Mouse (Mus musculus) hindbrain, postnatal 0 days (tissue): ENCODE results near the gene Lrig1. TPM values are rescaled to one million over a fixed set of nuclear protein-coding genes. Genes with fewer than 3 reads are reported as not detected.

Experiments
- ATAC-seq: fragments of 200-750 bp; cut with Nextera tagmentation; 2 replicates; pipeline ENCODE4 v1.8.0; 2017; ENCODE audit warnings: mild to moderate bottlenecking, moderate TSS enrichment, moderate library complexity
- DNase-seq: peaks from one replicate; pipeline ENCODE4 v3.0.0-alpha.2; 2015; ENCODE audit warnings: low spot score
- H3K27ac ChIP-seq: fragments of 300-500 bp; sonication (generic); 2 replicates; pipeline ENCODE4 v1.5.1; 2014; ENCODE audit warnings: mild to moderate bottlenecking
- H3K27me3 ChIP-seq: fragments of 300-500 bp; sonication (generic); 2 replicates; pipeline ENCODE4 v1.6.1; 2014; ENCODE audit warnings: low read length, mixed read lengths; ENCODE audit not compliant: insufficient read depth
- H3K36me3 ChIP-seq: fragments of 300-500 bp; sonication (generic); 2 replicates; pipeline ENCODE4 v1.6.1; 2014; ENCODE audit warnings: low read length, mixed read lengths; ENCODE audit not compliant: insufficient read depth
- H3K4me1 ChIP-seq: fragments of 300-500 bp; sonication (generic); 2 replicates; pipeline ENCODE4 v1.6.1; 2014; ENCODE audit warnings: antibody characterized with exemption, low read length, mixed read lengths; ENCODE audit not compliant: insufficient read depth
- H3K4me2 ChIP-seq: fragments of 300-500 bp; sonication (generic); 2 replicates; pipeline ENCODE4 v1.6.1; 2014; ENCODE audit warnings: low read depth, mild to moderate bottlenecking, low read length, moderate library complexity, mixed read lengths
- H3K4me3 ChIP-seq: fragments of 300-500 bp; sonication (generic); 2 replicates; pipeline ENCODE4 v1.5.1; 2014; ENCODE audit warnings: low read length
- H3K9ac ChIP-seq: fragments of 300-500 bp; sonication (generic); replicated peaks from 2 replicates; pipeline ENCODE4 v1.6.1; 2014; ENCODE audit warnings: mild to moderate bottlenecking, low read length, moderate library complexity, mixed read lengths
- H3K9me3 ChIP-seq: fragments of 300-500 bp; sonication (generic); 2 replicates; pipeline ENCODE4 v1.6.1; 2016; ENCODE audit warnings: low read length, mixed read lengths
- CTCF ChIP-seq: IDR thresholded peaks from 2 replicates; pipeline ENCODE4 v1.5.1; 2016; ENCODE audit warnings: antibody characterized with exemption, control low read depth, low read depth
- WGBS: fragments of 180-500 bp; shearing (Covaris S2); extraction: QIAGEN DNeasy Blood & Tissue Kit; methylation state at CpG from one replicate; pipeline ENCODE4 v1.1.7; 2014; 5-methylcytosine and 5-hydroxymethylcytosine counted together
- polyA plus RNA-seq: library from polyadenylated mRNA; unstranded; fragments of >200 nt; fragmentation: Nextera tagmentation; extraction: Ambion mirVana; gene quantifications from 2 replicates; pipeline ENCODE4 v1.2.1, GENCODE M21; 2015
- total RNA-seq: library from RNA; depleted of rRNA; stranded (reverse); fragments of >200 nt; gene quantifications from 2 replicates; pipeline ENCODE4 v1.2.3, GENCODE M21; 2014

Lrig1 gene
- total and polyA plus RNA-seq, 2 experiments from 2014 or later, result 23.0 to 146 TPM

GRCm38 (mm10) chr6:94620287-94620686 lies 79.7 kb downstream of the Lrig1 start:
- Histone ChIP-seq H3K4me3 (no peak overlapping the region), H3K4me2 (no peak overlapping the region), H3K9me3 (no peaks in the 10 kb centered on the region), H3K36me3 (peaks cover 40% of the 10 kb centered on the region), H3K9ac (no peak overlapping the region), H3K27ac (peak overlapping the region; percentile 11; the same call in 1 of the 2 replicates), H3K27me3 (no peaks in the 10 kb centered on the region), H3K4me1 (no peaks in the 10 kb centered on the region)
- no peak for ATAC-seq
- no peak for TF ChIP-seq CTCF
- WGBS, result 72% methylated on average over 6 of the region's 6 CpGs
- no peak for DNase-seq

DNA sequence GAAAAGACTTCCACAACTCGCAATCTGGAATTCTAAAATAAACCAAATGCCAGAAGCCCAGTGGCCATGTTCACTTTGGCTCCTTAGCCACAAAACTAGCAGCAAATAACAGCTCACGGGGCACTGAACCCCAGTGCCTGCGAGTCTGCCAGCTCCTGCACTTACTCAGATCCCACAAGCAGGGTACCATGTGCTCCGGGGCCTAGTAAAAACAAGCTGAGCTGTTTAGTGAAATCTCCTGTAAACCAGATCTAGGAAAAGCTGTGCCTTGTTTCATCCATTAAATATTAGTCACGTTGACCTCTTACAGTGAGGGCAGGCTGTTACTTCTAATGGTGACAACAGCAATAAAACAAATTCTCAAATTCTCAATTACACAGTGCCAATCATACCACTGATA lies 81.3 kb downstream of the Lrig1 start:
- TF ChIP-seq CTCF, result no peak
- Histone ChIP-seq H3K36me3 (peaks cover 42% of the 10 kb centered on the region), H3K9ac (0 out of 2 replicates have a peak overlapping the region, but pooled peaks have one; percentile 9), H3K4me3 (no peak overlapping the region), H3K4me1 (no peaks in the 10 kb centered on the region), H3K27me3 (no peaks in the 10 kb centered on the region), H3K9me3 (no peaks in the 10 kb centered on the region), H3K4me2 (no peak overlapping the region), H3K27ac (peak overlapping the region; percentile 45; the same call in 1 of the 2 replicates)
- ATAC-seq (no peak), DNase-seq (no peak)
- 73% methylated on average over 5 of the region's 5 CpGs for WGBS

DNA sequence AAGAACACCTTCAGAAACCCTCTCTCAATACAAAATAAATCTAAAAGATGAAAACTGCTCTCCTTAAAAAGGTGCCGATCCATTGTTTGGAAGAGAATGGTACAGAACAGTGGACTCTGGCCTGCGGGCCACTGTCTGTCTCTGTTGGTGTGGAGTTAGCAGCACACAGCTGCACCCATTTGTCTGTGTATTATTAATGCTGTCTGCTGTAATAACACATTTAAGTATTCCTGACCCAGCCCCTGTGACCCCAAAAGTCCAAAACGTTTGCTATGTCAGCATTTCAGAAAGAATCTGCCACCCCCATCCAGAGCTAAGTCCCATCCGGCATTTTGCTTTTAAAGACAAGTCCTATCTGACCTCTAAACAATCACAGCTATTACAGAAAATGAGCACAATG lies 84.0 kb downstream of the Lrig1 start:
- Histone ChIP-seq H3K9me3 (no peaks in the 10 kb centered on the region), H3K27ac (no peak overlapping the region), H3K9ac (no peak overlapping the region), H3K4me1 (no peaks in the 10 kb centered on the region), H3K36me3 (peaks cover 47% of the 10 kb centered on the region), H3K4me2 (no peak overlapping the region), H3K4me3 (no peak overlapping the region), H3K27me3 (no peaks in the 10 kb centered on the region)
- DNase-seq (no peak), ATAC-seq (no peak)
- TF ChIP-seq CTCF, result no peak
- WGBS, result 83% methylated on average over 4 of the region's 4 CpGs

DNA sequence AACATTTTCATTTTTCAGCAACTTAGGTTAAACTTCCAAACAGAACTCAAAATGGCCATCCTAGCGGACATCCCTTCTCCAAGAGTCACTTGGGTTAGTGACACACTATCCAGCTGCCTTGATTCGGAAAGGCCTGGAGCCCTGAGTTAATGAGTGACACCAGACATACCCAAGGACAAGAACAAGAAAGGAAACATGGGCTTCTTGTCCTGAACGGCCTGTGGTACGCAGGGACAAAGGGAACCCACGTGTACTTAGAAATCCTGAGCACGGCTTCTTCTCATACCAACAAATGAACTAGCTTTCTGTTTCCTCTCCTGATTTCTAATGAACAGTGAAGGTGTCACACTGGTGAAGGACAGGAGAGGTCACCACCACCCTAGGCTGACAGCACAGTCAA lies 85.6 kb downstream of the Lrig1 start:
- H3K9me3 ChIP-seq, result no peaks in the 10 kb centered on the region
- DNase-seq (no peak), ATAC-seq (no peak)
- no peak for TF ChIP-seq CTCF
- WGBS, result 83% methylated on average over 6 of the region's 6 CpGs
- H3K4me2 ChIP-seq, result no peak overlapping the region
- H3K27ac ChIP-seq, result no peak overlapping the region
- no peak overlapping the region for H3K9ac ChIP-seq
- H3K27me3 ChIP-seq, result no peaks in the 10 kb centered on the region
- no peaks in the 10 kb centered on the region for H3K4me1 ChIP-seq
- no peak overlapping the region for H3K4me3 ChIP-seq
- H3K36me3 ChIP-seq, result peaks cover 56% of the 10 kb centered on the region

GRCm38 (mm10) chr6:94613235-94613895 lies 86.6 kb downstream of the Lrig1 start:
- no peak for TF ChIP-seq CTCF
- H3K27me3 ChIP-seq, result no peaks in the 10 kb centered on the region
- no peak overlapping the region for H3K4me3 ChIP-seq
- H3K36me3 ChIP-seq, result peaks cover 65% of the 10 kb centered on the region
- H3K27ac ChIP-seq, result 0 out of 2 replicates have a peak overlapping the region, but pooled peaks have one; percentile 26
- no peaks in the 10 kb centered on the region for H3K4me1 ChIP-seq
- no peaks in the 10 kb centered on the region for H3K9me3 ChIP-seq
- H3K4me2 ChIP-seq, result no peak overlapping the region
- no peak overlapping the region; the same call in 1 of the 2 replicates for H3K9ac ChIP-seq
- ATAC-seq (no peak; the same call in 1 of the 2 replicates), DNase-seq (no peak)
- WGBS, result 49% methylated on average over 6 of the region's 6 CpGs

- no peak for ATAC-seq
- H3K9me3 ChIP-seq, result no peaks in the 10 kb centered on the region
- no peaks in the 10 kb centered on the region for H3K4me1 ChIP-seq
- H3K27ac ChIP-seq, result no peak overlapping the region
- no peak for TF ChIP-seq CTCF
- H3K27me3 ChIP-seq, result no peaks in the 10 kb centered on the region
- H3K4me3 ChIP-seq, result no peak overlapping the region
- H3K36me3 ChIP-seq, result peaks cover 29% of the 10 kb centered on the region
- no peak overlapping the region for H3K9ac ChIP-seq
- 62% methylated on average over 2 of the region's 2 CpGs for WGBS
- no peak overlapping the region for H3K4me2 ChIP-seq
- DNase-seq, result no peak
Observed at GRCm38 (mm10) chr6:94604546-94604945, 95.4 kb downstream of the Lrig1 start.

- no peak for DNase-seq
- H3K9me3 ChIP-seq, result no peaks in the 10 kb centered on the region
- H3K27ac ChIP-seq, result no peak overlapping the region
- H3K27me3 ChIP-seq, result no peaks in the 10 kb centered on the region
- no peak for ATAC-seq
- peaks cover 24% of the 10 kb centered on the region for H3K36me3 ChIP-seq
- whole genome bisulfite sequencing, result 29% methylated on average over 3 of the region's 3 CpGs
- H3K4me3 ChIP-seq, result no peak overlapping the region
- no peaks in the 10 kb centered on the region for H3K4me1 ChIP-seq
- TF ChIP-seq CTCF, result no peak
- no peak overlapping the region for H3K4me2 ChIP-seq
- H3K9ac ChIP-seq, result no peak overlapping the region
Observed at GRCm38 (mm10) chr6:94604072-94604471, 95.9 kb downstream of the Lrig1 start.
